Mouse (Mus musculus) 416B (cell line): Measurements from ENCODE around the gene Hoxd8.

ENCODE experiments used
- DNase-seq: peaks from one replicate; pipeline ENCODE4 v3.0.0; 2011; ENCODE audit warnings: low read depth

Gene Hoxd8

DNA sequence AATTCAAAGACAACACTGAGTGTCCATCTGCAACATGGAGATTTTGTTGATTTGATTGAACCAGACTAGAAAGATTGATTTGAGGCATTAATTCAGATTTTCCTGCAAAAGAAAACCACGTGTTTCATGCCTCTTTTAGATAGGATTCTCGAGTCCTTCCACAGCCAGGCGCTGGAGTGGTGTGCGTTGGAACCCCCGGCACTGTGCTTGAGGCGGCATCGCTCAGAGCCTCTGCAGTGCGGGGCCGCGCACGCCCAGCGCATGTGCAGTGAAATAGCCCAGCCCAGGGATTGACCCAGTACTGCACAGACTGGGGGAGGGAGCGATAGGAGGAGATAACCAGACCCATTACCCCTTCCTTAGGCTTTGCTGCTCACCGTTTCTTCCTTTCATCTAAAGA, 10.5 kb downstream of the Hoxd8 start:
- no peak for DNase-seq

DNA sequence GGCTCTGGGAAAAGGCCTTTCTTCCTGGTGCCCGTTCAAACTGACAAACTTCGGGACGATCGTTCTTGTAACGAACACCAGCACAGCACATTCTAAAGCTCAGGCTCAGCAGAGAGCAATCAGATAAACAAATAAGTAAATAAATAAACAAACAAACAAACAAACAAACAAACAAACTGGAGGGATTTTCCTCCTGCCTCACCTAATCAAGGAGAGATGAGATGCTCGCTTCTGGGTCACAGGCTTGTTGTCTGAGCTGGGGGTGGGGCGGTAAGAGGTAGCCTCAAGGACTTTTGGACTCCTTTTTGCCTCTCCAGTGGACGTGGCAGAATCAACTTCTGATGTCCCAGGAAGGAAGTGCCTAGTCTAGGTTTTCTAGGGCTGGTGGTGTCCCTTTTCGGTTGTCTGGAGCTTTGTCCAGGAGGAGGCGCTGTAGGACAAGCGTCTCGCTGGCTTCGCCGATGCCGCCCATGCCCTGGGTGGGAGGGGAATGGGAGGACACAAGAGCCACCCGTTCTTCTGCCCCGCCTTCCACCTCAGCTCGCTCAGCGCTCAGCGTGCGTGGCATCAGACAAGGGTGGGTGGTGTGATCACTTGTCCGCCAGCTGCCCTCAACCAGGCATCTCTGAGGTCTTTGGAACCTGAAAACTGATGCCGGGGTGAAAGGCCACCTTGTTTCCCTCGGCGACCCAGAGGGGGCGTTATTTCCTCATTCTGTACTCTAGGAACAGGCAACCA, 11.3 kb downstream of the Hoxd8 start:
- peak; percentile 85 for DNase-seq

DNA sequence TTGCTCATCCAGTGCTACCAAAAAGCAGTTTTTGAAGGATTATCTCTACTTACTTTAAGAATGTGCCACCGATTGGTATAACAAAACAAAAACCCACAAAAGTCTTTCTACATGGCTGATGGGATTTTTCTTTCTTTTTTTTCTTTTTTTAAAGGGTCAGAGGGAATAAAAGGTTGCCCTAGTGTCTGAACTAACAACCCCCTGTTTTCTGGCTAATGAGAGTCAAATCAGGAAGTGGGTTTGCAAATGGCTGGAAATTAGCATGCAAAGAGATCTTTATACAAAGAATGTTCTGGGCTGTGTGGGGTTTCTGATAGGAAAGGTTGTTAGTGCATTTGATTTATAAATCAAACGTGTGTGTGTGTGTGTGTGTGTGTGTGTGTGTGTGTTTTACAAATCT, 16.0 kb downstream of the Hoxd8 start:
- no peak for DNase-seq

DNA sequence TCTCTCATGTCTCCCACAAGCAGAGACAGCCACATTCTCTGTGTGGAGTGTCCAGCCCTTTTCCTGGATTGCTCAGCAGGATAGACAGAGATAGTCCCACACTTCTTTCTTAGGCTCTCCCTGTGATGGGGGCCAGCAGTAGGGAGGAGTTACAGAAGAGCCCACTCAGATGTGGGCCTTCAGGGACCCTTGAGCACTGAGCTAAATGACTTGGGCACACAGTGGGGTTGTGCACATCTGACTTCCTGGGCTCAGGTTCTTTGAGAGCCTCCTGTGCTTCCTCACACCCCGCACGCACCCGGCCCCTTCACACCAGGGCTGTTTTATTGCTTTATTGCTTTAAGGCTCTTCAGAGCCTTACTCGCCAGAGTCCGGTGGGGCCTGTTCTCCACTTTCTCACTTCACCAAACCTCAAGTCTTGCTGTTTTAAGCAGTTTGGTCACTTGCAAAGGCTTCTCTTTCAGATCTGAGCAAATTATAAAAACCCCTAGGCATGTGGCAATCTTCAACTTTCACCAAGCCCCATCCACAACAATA, 16.6 kb downstream of the Hoxd8 start:
- DNase-seq = no peak

DNA sequence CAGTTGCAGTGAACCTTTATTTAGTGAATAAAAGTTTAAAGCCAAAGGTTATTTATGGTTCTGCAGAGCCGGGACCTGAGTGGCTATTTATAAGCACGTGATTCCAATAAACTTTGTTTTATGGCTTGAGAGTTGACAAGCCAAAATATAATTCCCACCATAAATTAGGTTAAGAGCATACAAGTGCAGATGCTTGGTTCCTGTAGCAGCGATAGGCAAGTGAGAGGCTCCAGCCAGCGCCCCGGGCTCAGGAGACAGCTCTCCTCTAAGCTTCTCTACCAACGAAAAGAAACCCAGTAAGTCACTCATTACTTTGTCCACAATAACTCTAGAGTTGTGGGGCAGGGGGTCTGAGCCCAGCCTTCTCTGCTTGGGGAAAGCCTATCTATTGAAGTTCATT, 17.5 kb downstream of the Hoxd8 start:
- DNase-seq = no peak

DNA sequence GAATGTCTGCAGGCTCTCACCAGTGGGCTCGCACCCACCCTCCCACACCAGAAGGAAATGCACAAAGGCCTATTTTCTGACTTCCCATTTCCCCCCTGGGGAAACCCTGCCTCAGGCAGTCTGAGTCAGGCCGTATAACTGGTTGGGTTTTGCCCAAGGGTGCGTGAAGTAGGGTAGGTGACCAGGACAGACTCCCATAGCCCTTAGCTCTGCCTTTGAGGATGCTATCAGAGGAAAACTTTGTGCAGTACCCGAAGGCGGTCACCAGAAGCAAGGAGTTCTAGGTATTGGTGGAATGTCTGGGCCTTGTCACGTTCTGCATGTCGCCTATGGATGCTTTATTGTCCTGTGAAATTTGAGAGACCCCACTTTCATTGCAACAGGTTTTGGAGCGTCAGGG, 18.5 kb downstream of the Hoxd8 start:
- DNase-seq = no peak

DNA sequence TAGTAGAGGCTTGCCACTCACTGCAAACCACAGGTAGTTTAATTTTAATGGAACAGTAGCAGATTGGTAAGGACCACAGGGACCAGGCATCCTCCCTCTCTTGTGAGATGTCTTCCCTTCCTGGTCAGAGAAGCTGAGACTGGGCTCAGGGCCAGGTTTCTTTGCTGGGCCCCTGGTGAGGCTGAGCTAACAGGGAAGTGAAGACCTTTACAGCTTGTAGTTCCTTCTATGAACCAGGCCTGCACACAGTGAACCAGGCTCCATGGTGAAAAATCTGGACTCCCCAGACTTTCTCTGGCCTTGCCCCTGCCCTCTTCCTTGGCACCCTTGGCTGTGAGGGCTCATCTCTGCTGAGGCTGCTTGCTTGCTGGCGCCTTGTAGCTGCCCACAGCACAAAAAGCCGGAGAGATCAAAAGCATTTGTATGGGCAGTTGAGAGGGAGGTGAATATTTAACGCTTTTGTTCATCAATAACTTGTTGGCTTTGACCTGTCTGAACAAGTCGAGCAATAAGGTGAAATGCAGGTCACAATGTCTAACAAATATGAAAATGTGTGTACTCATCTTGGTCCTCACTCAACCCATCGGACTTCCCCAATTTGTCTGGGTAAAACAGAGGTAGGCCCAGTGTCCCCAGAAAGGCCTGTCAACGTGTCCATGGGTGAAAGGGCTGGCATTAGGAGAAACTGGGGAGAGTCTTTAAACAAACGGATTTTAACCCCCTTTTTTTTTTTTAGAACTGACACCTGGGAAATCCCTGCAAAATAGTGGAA, 20.0 kb downstream of the Hoxd8 start:
- DNase-seq = peak; percentile 12

DNA sequence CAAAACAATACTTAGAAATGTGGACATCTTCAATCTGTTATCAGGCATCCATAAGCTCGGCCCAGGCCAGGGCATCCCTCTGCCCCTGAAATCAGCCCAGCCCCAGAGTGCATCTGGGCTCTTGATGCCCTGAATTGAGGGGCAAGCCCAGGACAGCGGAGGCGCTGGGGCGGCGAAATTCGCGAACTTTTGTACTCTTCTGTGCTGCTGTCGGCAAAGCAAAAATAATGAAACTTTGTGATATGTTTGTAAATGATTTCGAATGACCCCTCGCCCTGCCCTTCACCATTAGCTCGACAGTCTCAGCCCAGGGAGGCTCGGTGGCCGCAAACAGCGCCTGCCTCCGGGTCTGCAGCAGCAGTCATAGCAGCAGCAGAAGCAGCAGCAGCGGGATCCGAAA, 20.8 kb downstream of the Hoxd8 start:
- no peak for DNase-seq

DNA sequence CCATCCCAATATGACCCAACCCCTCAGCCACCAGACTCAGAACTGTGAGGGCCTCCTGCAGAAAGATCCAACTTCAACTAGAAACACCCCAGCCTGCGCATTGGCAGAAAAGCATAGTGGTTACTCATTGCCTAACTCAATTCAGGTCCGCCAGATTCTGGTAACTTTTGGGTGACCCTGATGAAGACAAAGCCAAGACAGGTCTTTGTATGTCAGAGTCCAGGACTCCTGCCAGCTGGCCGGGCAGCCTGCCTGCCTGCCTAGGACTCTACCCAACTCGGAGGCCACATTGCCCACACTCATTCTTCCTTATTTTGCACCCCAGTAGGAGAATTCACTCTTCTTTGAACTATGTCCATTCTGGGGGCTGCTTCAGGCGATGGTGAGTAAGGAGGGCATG, 22.1 kb downstream of the Hoxd8 start, which contains the start of gene Gm28230:
Gene Gm28230 (plus strand): TSS at position 178 of the 400 bp plus-strand sequence.
- DNase-seq = no peak

DNA sequence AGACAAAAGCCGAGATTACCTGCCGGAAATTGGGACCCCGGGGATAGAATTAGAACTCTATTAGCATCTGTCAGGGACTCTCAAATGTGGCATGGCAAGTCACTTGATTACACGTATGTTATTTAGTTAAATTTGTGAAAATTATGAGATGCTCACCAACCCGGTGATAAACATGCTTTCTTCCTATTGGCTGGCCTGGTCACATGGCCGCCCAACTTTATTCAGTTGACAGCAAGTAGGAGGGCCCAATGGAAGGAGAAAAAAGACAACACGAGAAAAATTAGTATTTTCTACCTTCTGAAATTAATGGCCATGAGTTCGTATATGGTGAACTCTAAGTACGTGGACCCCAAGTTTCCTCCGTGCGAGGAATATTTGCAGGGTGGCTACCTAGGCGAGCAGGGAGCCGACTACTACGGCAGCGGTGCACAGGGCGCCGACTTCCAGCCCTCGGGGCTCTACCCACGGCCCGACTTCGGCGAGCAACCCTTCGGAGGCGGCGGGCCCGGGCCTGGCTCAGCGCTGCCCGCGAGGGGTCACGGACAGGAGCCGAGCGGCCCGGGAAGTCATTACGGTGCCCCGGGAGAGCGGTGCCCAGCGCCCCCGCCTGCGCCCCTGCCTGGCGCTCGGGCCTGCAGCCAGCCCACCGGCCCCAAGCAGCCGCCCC, 22.7 kb downstream of the Hoxd8 start:
- DNase-seq = no peak

DNA sequence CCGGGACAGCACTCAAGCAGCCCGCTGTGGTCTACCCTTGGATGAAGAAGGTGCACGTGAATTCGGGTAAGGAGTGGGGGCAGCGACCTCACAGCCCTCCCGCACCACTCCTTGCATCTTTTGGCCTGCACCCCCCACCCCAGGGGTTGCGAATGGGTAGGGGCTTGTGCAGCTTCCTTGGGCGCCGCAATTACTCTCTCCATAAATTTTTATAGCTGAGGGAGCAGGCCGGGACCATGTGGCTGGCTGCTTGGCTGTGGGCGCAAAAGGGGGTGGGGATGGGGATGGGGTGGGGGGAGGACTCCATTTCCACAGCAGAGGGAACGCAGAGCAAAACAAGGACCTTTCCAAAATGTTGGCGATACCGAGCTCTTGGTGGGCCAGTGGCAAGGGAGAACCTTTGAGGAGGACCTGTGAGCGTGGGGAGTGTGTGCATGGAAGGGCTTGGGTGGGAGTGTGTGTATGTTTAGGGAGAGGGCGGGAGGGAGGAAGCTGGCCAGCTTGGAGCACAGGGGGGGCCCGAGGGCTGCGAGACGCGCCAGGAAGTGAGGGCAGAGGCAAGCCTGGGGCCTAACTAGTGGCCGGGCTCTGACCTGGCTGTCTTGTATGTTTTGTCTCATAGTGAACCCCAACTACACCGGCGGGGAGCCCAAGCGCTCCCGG, 23.4 kb downstream of the Hoxd8 start:
- no peak for DNase-seq

DNA sequence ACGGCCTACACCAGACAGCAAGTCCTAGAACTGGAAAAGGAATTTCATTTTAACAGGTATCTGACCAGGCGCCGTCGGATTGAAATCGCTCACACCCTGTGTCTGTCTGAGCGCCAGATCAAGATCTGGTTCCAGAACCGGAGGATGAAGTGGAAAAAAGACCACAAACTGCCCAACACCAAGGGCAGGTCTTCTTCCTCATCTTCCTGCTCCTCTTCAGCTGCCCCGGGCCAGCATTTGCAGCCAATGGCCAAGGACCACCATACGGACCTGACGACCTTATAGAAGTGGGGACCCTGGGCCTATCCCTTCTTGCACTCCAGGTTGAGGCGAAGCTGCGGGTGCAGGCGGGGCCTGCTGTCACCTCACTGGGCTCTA, 23.9 kb downstream of the Hoxd8 start:
- no peak for DNase-seq

DNA sequence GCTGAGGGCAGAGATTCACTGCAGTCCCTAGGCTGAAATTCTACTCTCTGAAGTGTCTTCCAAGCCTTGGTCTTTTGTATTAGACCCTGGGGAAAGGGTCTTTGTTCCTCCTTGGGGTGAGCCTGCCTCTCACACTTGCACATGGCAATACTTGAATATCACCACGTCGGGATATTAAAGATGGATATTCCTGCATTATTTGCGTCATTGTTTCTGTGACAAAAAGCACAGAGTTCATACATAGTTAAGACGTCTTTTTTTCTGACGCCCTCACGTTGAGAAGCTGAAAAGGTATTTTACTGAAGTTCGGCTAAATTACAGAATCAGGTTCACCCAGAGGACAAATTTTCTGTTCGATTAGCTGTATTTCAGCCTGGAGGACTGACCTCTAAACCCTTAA, 25.9 kb downstream of the Hoxd8 start:
- DNase-seq = no peak

DNA sequence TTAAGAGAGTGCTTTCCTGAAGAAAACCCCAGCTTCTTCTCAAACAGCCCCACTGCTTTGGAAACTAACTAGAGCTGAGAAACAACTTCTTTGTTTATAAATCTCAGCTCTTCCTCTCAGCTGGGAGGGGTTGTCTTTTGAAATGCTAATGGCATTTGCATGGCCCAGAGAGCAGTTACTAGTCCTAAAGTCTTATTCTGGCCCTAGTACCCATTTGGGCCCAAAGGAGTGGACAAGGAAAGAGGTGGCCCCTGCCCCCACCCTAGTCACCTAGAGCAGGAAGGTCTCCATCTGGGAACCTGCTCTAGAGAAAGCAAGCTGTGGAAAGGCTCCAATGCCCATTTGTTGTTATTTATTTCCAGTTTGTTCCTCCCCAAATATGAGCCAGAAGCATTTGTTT, 26.6 kb downstream of the Hoxd8 start:
- no peak for DNase-seq

DNA sequence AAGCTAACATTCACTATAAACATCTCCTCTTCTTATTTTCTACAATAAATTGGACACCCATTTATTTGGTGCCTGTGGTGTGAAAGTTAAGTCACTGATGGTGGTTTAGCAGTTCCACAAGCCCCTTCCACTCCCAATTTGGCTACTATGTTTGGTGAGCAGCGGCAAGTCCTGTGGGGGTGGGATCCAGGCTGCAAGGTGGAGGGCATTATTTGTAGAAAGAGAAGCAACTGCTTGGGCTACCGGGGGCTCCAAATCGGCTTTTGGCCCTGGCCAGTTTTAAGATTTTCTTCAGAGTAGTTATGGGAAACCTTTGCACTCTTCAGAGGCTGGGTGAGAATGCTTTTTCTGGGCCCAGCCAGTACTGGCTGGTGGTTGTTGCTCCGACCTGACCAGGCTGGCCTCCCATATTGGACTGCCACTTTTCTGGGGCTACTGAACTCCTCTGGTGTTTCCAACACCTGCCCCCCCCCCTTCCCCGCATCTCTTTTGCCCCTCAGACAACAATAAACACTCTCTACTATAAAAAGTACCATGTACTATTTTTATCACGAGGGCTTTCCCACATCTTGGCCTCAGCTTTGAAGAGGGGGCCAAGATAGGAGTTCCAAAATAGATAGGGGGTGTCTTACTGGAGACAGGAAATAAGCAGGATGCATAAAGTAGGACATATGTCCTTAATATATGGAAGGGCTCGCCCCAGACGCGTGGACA, 27.5 kb downstream of the Hoxd8 start:
- no peak for DNase-seq

DNA sequence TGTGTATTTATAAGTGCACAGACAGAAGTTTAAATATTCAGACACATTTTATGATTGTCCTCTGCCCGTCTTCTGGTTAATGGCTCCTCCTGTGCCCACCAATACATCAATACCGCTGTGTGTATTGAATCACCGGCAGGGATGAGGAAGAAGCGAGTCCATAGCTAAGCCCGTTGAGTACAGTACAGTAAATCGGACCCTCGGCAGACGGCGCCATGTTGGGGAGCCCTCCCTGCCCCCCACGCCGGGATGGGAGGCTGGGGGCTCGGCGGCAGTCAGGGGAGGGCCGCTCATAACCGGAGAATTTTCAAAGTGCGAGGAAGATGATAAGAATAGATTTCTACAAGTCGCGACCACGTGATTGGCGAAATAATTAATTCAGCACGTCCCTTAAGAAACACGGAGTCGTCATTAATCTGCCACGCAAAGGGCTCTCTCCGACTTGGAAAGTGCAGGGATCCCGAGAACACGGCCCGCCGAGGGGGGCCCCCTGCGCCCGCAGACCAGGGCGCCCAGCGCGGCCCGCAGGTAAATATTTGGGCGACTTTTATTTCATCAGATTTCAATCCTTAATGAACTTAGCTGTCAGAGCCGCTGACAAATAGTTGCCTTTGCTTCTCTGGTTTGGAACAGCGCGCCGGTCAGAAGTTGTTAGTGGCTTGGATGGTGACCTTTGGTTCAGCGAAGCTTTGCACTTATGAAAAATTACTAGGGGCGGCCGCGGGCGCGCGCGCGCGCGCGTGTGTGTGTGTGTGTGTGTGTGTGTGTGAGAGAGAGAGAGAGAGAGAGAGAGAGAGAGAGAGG, 28.3 kb downstream of the Hoxd8 start:
- DNase-seq = no peak

DNA sequence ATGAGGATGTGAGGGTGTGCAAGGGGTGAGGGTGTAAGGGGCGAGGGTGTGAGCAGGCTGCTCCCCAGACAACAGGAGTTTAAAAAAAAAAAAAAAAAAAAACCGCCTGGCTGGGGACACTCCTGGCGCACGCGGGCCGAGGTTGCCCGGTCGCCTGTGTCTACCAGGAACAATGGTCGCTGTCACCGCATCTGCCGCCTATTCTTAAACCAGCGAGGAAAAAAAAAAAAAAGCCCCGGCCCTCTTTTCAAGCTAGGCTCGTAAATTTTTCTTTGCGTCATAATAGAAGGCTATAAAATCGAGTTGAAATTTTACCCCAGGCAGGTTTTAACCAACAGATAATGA, 28.9 kb downstream of the Hoxd8 start:
- no peak for DNase-seq

DNA sequence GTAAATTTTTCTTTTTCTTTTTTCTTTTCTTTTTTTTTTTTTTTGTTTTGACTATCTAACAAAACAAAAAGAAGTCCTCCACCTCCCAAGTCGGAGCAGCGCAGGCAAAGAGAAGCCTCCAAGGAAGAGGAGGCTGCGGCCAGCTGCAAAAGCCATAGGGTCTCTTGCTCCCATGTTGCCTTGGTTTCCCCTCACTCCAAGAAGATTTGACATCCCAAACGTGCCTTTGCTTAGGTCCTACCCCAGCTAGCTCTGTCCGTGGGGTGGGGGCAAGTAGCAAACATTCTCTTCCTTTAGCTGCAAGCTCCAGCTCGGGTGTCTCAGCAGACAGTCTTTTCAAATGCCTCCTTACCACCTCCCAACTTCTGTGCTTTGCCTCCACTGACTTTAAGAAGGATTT, 29.4 kb downstream of the Hoxd8 start:
- no peak for DNase-seq

DNA sequence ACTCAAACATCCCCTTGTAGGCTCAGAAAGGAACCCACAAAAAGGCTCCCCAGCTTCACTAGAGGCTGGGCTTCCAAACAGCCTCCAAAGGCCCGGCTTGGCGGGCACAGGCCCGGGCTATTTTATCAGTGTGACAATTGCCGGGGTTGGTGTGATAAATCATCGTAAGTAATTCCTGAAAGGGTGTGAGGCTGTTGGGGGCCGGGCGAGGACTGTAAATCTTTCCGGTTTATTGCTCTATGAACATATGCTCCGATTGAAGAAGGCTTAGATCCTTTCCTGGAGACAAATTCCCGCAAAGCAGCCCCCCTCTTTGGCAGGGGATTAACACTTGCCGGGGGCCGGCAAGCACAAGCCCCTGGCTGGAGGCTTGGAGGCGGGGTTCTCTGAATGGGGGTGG, 30.0 kb downstream of the Hoxd8 start:
- no peak for DNase-seq

DNA sequence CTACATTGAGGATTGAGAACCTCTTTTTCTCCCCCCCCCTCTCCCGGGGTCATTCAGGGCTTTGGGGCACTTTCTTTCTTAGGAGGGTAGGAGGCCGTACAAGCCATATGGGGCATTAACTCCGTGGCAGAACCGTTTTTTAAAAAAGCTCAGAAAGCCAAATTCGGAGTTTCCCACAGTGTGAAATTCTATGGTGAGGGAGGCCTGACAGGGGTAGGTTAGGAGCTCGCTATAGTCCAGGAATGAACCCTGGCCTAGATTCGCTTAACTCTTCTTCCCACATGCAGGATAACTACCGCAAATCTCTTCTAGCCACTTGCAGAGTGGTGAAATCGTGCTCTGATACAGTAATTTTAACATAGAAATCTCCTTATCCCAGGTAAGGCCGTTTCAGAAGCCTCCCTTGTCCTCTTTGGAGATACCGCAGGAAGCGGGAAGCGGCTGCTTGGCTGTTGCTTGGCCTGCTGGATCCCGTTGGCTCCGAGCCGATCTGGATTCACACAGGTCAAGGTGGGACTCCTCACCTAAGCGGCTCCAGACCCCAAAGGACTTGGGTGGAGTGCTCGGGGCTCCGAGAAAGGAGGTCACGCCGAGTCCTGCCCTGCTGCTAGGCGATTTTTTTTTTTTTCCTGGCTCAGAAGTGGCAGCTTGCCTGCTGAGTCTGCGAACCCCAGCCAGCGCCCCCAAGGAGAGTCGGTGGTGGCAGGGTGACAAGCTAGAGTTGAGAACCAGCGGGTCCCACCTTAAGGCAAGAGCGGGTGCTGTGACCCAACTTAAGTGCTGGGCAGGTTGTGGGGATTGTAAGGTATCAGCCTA, 30.8 kb downstream of the Hoxd8 start:
- no peak for DNase-seq
